Mouse (Mus musculus): ENCODE results near the gene Sh3kbp1.

The Sh3kbp1 gene

DNA sequence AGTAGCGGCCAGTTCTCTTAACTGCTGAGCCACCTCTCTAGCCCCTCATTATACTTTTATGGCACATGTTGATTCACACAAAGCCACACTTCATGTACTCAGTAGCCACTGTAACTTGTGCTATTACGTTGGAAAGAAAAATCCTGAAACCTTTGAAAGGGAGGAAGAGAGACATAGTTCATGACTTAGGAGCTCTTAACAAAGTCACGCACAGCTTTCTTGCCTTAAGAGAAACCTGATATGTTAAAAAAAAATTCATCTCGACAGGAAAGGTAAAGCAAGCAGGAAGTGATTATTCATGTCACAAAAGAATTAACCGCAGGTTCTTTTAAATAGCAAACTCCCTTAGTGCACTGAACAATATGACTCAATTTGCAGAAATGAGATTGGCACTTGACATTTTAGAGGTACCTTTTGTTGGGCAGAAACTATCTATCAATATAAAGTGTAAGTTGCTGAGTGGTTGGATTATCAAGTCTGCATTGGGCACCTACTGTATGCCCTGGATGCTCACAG is 51.3 kb downstream of the Sh3kbp1 start:
- no peak for DNase-seq (ENCODE audit: low spot score)

DNA sequence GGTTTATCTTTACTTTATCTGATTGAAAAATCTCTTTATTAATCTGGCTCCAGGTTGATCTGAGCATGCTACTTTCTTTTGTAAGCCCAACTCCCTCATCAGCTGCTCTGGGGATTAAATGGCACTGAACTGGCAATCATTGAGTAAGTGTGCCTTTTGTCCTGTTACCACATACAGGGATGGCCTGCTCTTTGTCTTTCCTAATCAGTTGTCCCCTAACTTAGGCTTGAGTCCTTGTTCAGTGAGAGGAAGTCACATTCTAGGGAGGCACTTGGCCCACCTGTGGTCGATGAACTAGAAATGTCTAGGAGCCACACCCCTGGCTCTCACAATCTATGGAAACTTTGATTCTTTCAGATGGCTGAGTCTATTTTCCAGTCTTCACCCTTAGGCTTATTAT is 58.4 kb downstream of the Sh3kbp1 start:
- no peak for DNase-seq (ENCODE audit: low spot score)

DNA sequence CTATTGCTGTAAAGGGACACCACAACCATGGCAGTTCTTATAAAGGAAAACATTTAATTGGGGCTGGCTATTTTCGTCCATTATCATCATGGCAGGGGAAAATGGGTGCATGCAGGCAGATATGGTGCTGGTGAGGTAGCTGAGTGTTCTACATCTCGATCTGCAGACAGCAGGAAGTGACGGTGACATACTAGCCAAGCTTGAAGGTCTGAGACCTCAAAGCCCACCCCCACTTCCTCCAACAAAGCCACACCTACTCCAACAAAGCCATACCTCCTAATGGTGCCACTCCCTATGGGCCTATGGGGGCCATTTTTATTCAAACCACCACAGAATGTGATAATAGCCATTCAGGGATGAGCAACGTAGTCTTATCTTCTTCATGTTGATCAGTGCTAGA is 59.8 kb downstream of the Sh3kbp1 start:
- DNase-seq (ENCODE audit: low spot score): no peak

DNA sequence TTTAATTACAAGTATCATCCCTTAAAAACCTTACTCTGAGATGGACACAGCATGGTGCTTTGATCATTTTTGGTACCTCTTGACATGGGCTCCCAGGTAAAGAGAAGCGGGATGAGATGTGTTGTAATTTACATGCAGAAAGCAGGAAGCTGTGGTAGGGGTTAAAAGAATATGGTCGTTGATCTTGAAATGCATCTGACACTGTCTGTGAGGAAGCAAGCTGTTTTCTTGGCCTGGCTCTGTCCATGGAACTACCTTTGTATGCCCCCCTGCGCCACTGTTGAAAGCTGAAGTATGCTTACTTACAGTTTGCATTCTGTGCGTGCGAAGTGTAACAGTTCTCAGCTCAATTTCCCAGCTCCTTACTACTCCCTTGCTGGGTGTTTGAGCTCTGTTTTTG is 61.6 kb downstream of the Sh3kbp1 start:
- DNase-seq (ENCODE audit: low spot score): no peak

DNA sequence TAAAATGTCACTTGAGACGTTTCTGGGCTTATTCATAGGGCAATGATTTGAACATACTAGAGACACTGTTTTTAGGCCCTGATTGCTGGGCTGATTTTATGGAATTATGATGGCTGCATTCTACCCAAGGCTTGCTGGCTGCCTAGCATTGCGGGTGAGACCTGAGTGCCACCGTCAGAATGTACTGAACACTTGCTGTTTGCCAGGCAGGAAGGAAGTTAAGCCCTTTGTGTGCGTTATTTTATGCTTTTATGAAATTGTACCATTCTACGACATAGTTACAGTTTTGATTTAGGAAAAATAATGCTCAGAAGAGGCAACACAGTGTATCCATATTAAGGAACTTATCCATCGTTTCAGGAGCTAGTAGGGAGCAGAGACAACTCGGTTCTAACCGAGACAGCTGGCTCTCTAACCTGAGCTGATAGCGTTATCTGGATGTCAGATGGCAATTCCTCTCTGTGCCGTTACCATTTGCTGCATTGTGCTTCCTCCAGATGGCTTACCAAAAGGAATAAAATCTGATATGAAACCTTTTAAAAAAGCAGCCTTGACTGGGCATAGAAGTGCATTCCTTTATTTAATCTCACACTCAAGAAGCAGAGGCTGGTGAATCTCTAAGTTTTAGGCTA is 62.8 kb downstream of the Sh3kbp1 start:
- DNase-seq (ENCODE audit: low spot score): no peak

DNA sequence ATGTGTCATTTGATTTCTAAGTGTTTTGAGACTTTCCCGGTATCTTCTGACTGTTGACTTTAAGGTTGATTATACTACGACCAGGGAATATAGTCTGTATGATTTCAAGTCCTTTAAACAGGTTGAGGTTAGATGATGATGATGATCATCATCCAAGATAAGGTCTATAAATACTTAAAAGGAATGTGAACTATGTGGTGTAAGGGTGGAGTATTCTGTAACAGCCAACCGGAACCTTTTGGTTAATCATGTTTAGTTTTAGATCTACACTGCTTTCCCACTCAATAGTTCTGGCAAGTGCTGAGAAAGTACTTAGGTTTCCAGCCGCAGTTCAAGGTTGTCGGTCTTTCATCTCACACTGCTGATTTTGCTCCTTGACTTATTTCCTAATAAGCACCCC is 66.1 kb downstream of the Sh3kbp1 start:
- no peak for DNase-seq (ENCODE audit: low spot score)

DNA sequence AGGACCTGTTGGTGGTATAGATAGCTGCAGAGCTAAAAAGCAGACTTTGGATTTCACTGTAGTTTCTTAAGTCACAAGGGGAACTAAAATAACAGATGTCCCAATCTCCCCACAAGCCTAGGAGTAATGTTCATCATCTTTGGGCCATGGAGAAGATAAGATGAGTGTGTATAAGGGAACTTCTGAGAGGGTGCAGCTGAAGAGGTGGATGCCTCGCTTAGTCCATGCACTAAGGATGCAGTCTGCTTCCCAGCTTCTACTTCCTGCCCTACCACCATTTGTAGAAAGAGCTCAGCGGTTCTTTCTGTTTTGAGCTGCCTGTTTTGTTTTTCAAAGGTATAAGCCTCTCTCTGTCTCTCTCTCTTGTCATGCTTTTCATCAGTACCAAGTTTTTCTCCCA is 69.5 kb downstream of the Sh3kbp1 start:
- DNase-seq (ENCODE audit: low spot score): no peak

DNA sequence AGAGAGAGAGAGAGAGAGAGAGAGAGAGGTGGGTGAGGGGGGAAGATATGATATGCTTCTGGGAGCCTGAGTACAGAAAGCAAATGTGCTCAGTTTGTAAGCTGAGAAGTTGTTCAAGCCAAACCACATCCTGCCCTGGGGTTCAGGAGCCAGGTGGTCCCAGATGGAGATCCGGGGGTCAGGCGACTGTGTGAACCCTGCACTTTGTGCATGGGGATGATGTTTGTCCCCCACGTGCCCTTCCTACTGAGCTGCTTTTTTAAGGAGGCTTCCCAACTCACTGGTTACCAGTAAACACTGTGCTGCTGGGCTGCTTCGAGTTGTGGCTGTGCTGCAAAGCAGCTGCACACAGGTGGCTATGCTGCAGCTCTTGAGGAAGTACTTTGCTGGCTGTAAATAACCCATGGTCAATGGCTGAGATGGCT is 70.0 kb downstream of the Sh3kbp1 start:
- DNase-seq (ENCODE audit: low spot score): no peak

DNA sequence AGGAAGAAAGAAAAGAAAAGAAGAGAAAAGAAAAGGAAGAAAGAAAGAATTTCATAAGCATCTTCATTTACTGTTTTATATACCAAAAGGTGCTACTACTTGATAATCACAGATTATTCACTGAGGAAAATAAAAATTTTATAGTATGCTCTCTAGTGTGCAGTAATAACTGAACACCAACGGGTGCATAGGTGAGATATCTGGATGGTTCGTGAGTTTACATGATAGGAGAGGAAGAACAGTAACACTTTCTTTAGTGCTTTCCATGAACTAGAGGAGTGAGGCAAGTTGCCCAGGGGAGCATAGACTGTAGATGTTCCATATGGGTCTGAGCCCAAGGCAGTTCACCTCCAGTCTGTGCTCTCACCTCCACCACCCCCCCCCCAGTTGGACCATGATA is 75.8 kb downstream of the Sh3kbp1 start:
- DNase-seq (ENCODE audit: low spot score): no peak

DNA sequence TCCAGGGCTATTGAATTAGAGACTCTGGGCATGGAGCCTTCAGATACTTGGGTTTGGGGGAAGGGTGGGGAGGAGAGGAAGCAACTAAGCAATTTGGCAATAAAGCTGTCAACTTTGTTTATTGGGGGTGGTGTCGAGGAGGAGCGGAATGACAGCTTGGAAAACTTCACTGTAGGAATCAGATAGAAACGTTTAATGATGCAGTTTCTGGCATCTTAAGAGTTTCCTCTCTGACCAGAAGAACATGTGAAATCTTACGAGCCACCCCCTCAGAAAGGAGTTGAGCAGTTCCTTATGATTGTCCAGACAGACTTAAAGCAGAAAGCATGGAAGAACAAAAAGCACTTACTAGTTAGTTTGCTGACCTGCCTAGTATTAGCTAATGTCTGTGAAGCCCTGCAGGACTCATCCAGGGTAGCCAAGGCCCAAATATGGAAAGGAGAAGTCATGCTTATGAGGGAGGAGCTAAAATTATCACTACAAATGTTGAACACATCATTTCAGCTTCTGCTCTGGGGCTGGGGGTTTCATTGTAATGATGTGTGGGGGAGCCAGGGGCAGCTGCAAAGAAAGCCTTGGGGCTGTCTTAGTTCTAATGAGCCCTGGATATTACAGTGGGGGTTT is 77.4 kb downstream of the Sh3kbp1 start:
- DNase-seq (ENCODE audit: low spot score): no peak

DNA sequence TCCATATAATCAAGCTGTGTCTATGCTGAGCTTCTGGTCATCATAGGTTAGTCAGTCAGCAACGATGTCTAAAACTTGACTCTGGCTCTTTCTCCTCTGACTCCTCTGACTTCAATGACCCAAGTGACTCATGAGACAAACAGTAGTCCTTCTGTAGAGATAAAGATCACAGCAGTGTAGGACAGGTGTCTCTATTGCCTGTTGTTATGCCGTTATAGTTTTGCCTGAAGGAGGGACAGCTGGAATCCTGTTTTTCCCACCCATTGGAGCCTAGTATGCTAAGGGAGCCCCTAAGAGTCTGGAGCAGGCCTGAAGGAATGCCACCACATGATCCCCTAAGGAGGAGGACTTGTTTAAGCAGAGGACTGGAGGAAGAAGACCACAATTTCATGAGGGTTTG is 78.3 kb downstream of the Sh3kbp1 start:
- DNase-seq (ENCODE audit: low spot score): no peak

DNA sequence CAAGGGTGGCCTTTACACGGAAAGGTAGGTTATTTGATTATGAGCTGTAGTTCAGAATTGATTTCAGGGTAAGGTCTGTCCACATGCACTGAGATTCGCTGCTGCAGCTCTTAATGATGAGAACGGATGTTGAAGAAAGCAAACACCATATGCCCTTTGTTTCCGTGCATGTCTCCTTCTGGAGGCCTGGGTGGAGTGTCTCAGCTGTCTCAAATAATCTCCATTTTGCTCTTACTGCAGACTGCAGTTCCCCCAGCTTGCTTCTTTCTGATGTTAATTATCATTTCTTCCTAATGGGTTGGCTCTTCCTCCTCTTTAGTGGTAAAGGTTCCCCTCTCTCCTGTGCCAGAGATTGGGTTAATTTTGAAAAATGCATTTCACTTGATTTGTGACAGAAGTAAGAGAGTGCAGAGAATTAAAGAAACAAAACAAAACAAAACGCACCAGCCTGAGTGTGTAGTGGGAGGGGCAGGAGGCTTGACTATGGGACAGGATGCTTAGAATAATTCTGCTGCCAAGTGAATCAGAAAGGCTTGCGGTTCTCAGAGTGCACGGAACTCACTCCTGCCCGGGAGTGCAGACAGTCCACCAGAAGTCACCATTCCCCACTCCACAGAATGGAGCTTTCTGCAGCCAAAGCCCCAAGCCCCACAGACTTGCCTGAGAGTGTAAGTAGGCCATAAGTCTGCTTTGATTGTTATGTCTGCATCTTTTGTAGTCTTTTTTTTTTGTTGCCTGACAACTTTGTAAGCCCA is 81.2 kb downstream of the Sh3kbp1 start:
- no peak for DNase-seq (ENCODE audit: low spot score)

DNA sequence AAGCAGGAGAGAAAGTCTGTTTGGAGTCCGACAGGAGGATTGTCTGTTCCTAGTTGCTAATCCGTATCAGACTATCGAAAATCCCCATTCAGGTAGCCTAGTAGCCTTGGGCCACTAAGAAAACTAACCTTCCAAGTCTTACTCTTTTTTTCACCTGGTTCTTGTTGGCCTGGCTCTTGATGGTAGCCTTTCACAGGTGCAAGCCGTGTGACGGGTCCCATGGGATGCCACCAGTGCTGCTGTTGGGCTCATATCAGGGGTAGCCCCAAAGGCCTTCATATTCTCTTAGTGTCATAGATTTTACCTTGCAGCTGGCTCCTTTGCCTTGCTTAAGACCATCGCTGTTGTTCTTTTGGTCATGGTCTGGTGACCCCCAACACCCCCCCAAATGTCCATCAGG is 82.2 kb downstream of the Sh3kbp1 start:
- DNase-seq (ENCODE audit: low spot score): no peak

DNA sequence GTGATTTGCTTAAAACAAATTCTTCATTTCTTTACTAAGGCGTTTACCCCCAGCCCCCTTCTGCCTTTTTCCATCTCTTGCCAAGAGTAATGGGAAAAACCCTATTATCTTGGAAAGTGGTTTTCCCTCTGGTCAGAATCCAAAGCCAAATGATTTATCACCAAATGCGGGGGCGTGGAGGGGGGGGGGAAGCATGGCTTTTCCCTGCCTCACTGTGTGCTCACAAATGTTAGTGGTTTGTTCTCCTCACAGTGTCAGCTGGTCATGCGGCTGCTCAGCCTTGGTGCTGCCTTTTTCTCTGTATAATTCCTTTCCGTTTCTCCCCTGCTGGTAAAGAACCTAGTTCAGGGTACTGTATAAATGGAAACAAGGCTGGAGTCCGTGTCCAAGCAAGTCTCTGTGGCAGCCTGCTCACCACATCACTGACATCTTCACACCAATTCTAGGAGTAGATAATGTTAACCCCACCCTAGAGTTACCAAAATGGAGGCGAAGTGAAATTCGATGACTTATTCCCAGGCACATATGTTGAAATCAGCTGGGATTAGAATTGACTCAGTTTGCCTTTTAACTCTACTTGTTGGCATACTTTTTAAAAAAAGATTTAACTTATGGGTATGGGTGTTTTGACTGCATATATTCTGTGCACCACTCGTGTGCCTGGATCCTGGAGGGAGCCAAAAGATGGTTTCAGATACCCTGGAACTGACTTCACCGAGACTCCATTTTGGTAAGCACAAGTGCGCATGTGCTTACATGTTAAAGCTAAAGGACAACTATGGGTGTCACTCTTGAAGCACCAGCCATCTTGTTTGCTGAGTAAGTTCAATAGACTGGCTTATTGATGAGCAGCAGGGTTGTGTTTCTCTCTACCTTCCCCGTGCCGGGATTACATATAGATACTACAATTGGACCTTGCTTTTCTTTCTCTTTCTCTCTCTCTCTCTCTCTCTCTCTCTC is 84.3 kb downstream of the Sh3kbp1 start:
- DNase-seq (ENCODE audit: low spot score): no peak

DNA sequence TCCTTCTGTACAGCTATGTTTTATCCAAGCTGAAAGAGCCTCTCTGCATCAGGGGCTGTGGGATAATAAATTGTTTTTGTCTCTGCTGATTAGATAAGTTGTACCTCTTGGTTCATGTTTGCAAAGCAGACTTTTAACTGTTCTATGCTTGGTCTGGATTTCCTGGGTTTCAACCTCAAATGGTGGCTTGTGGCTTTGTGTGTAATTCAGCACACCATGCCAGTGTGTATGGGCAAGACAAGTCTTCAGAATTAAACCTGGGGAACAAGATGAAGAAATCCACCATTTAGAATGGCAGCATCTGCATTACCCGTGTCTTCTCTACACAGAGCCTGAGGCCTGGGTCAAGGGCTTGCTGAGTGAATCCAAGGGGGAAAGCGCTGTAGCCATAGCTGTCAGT is 86.1 kb downstream of the Sh3kbp1 start:
- DNase-seq (ENCODE audit: low spot score): no peak

DNA sequence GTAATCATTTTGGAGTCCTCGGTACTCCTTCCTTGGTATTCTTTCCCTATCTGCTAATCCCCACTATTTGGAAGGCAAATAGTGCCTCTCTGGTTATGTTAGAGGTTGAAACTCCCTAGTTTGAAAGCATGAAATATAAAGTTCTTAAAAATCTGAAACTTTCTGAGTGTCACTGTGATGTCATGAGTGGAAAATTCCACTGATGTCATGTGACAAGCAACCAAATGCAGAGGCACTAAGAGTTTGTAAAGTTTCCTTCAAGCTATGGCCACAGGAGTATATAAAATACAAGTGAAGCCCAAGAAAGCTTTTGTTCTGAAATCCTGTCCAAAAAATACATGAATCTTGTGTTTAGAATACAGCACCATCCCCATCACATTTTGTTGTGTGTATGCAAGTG is 94.3 kb downstream of the Sh3kbp1 start:
- no peak for DNase-seq (ENCODE audit: low spot score)

DNA sequence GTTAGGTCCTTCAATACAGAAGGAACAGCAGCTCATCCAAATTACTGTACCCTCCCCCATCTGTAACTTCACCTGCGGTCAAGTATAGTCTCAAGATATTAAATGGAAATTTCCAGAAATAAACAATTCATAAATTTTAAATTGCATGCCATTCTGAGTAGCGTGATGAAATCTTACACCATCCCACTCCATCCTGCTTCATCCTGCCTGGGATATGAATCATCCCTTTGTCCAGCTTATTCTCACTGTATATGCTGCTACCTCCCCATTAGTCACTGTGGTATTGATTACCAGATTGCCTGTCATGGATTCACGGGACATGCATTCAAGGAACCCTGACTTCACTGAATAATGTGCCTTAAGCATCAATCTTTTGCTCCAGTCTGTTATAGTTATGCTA is 104.3 kb downstream of the Sh3kbp1 start:
- DNase-seq (ENCODE audit: low spot score): no peak

DNA sequence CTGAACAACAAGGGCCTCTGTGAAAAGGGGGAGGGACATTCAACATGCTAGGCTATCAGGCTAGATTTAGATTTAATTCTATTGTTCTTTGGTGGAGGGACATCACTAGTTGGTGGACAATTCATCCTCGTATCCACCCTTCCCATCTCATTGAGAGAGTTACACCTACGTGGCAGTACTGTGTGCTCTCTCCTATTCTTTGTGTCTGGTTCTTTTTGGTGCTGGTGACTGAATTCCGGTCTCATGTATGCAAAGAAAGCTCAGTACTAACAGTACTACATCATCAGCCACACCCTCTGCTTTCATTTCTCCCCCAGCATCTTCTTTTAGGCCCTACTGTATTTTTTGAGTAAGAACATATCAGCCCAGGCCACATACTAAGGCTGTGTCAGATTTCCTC is 105.8 kb downstream of the Sh3kbp1 start:
- DNase-seq (ENCODE audit: low spot score): no peak

DNA sequence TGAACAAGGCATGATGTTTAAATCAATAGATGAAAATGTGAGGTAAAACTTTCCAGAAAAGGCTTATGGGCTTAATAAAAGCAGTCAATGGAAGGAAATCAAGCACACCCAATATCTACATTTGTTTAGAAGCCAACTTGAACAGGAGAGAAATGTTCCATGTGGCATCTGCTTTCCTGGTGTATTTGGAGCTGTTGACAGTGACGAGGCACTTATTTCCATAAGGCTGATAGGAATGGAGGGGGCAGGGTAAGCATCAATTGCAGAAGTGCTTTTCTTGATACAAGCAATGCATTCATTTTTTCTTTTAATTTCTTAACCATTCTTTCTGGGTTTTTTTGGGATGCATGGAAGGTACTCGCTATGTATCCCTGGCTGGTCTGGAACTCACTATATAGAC is 106.9 kb downstream of the Sh3kbp1 start:
- no peak for DNase-seq (ENCODE audit: low spot score)

DNA sequence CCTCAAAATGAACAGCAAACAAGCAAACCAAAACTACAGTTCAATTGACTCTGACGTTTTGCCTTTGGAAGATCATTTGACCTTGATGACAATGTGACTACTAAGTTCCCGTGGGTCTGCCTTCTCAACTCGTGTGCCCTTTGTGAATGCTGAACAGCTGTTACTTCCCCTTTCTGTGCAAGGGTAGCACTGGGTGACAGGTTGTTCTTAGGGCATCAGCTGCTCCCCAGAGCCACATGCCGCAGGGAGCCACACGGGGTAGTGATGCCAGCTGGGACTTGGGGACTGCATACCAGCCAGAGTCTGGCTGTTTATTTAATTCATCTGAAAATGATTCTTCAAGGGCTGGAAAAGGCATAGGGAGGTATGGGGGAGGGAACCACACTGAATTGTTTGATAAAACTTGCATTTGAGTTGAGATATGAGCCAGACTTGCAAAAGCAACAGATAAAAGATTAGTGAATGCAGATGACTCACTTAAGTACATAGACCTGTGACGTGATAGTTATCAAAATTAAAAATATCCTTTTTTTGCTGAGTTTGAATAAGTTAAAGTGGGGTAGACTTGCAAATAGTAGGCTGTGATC is 108.5 kb downstream of the Sh3kbp1 start:
- no peak for DNase-seq (ENCODE audit: low spot score)

DNA sequence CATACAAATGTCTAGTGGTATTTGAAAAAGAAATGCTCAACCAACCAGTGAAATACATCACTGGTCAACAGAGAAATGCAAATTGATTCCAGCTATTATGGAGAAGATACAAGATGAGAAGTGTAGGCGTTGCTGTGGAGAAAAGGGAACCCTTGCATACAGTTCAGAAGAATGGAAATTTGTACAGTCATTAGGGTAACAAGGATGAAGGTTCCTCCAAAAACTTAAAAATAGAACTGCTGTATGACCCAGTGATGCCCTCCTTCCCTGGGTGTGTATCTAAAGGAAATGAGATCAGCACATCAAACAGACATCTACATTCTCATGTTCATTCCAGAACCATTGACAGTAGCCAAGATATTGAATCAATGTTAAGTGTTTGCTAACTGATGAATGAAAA is 110.3 kb downstream of the Sh3kbp1 start:
- no peak for DNase-seq (ENCODE audit: low spot score)

DNA sequence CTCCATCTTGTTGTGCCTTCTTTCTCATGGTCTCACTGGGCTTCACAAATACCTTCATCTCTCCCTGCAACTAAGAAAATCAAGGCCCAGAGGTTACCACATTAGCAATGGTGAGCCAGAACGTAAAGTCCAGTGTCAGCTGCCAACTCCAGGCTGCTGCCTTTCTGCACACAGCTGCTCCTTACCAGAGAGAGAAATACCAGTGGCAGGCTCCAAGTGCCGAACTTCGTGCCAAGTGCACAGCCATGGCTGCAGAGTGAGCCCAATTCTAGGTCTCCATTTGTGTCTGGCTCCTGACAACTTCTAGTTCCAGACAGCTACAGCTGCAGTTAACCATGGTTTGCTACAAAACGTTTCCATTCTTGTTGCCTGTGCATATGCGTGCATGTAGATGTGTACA is 117.0 kb downstream of the Sh3kbp1 start:
- no peak for DNase-seq (ENCODE audit: low spot score)
